Mouse (Mus musculus) myocyte (in vitro differentiated cells): ENCODE results near the gene Gm20696. TPM values are rescaled to one million over a fixed set of nuclear protein-coding genes. Genes with fewer than 3 reads are reported as not detected.

Source experiments
- H3K27me3 ChIP-seq: one replicate; pipeline ENCODE4 v1.6.1; 2011; ENCODE audit not compliant: control insufficient read depth, insufficient read depth, insufficient read length
- H3K36me3 ChIP-seq: one replicate; pipeline ENCODE4 v1.6.1; 2011; ENCODE audit not compliant: control insufficient read depth, insufficient read depth
- H3K4me2 ChIP-seq: one replicate; pipeline ENCODE4 v1.6.1; 2011; ENCODE audit warnings: low read depth, control low read depth
- H3K4me3 ChIP-seq: one replicate; pipeline ENCODE4 v1.5.1; 2011; ENCODE audit warnings: mild to moderate bottlenecking, control low read depth, moderate library complexity
- H3K79me2 ChIP-seq: one replicate; pipeline ENCODE4 v1.6.1; 2011; ENCODE audit not compliant: control insufficient read depth, insufficient read depth
- H3ac ChIP-seq: one replicate; pipeline ENCODE4 v1.6.1; 2011; ENCODE audit not compliant: control insufficient read depth, insufficient read length
- CEBPB ChIP-seq: IDR thresholded peaks from 2 replicates; pipeline ENCODE4 v1.6.1; 2011; ENCODE audit warnings: mild to moderate bottlenecking, moderate library complexity; ENCODE audit not compliant: poor library complexity, insufficient read depth, severe bottlenecking
- E2F4 ChIP-seq: IDR thresholded peaks from one replicate; pipeline ENCODE4 v1.6.1; 2011; ENCODE audit warnings: mild to moderate bottlenecking, control low read depth, moderate library complexity; ENCODE audit not compliant: insufficient read depth
- MAX ChIP-seq: IDR thresholded peaks from one replicate; pipeline ENCODE4 v1.6.1; 2011; ENCODE audit warnings: low read depth, mild to moderate bottlenecking, control low read depth
- MYOD1 ChIP-seq, 3 experiments: IDR thresholded peaks; one replicate each; pipeline ENCODE4 v1.6.1; 2011; ENCODE audit warnings: control low read depth in 2 of 3, low read depth in 2 of 3, mild to moderate bottlenecking in 2 of 3, moderate library complexity in 1 of 3; ENCODE audit not compliant: insufficient read length in 2 of 3, control insufficient read depth in 1 of 3
- MYOG ChIP-seq, 3 experiments: IDR thresholded peaks; one replicate each; pipeline ENCODE4 v1.6.1; 2011; ENCODE audit warnings: control low read depth in 2 of 3, low read depth in 2 of 3, mild to moderate bottlenecking in 2 of 3; ENCODE audit not compliant: insufficient read length in 2 of 3, control insufficient read depth in 1 of 3, insufficient read depth in 1 of 3
- POLR2A ChIP-seq: IDR thresholded peaks from one replicate; pipeline ENCODE4 v1.6.1; 2011; ENCODE audit warnings: low read depth, mild to moderate bottlenecking, control low read depth, moderate library complexity; ENCODE audit not compliant: insufficient read length
- POLR2AphosphoS2 ChIP-seq: IDR thresholded peaks from one replicate; pipeline ENCODE4 v1.6.1; 2011; ENCODE audit warnings: low read depth, control low read depth; ENCODE audit not compliant: insufficient read length
- REST ChIP-seq: IDR thresholded peaks from one replicate; pipeline ENCODE4 v1.6.1; 2011; ENCODE audit warnings: mild to moderate bottlenecking, control low read depth, moderate library complexity; ENCODE audit not compliant: insufficient read depth, insufficient read length
- SRF ChIP-seq: IDR thresholded peaks from one replicate; pipeline ENCODE4 v1.6.1; 2011; ENCODE audit warnings: low read depth; ENCODE audit not compliant: control insufficient read depth, insufficient read length
- TCF12 ChIP-seq: IDR thresholded peaks from one replicate; pipeline ENCODE4 v1.6.1; 2011; ENCODE audit warnings: mild to moderate bottlenecking, control low read depth; ENCODE audit not compliant: poor library complexity, insufficient read depth, severe bottlenecking
- TCF3 ChIP-seq: IDR thresholded peaks from one replicate; pipeline ENCODE4 v1.6.1; 2011; ENCODE audit warnings: low read depth, control low read depth; ENCODE audit not compliant: insufficient read length
- USF1 ChIP-seq: IDR thresholded peaks from one replicate; pipeline ENCODE4 v1.6.1; 2011; ENCODE audit warnings: low read depth, mild to moderate bottlenecking, control low read depth, moderate library complexity
- polyA plus RNA-seq: library from polyadenylated mRNA; unstranded; fragments of >200 nt; fragmentation: generic; extraction: Trizol; gene quantifications from one replicate; pipeline ENCODE4 v1.2.1, GENCODE M21; 2012; ENCODE audit warnings: missing spikeins

The Gm20696 gene
- polyA plus RNA-seq, 1 experiment: 0.13 TPM

DNA sequence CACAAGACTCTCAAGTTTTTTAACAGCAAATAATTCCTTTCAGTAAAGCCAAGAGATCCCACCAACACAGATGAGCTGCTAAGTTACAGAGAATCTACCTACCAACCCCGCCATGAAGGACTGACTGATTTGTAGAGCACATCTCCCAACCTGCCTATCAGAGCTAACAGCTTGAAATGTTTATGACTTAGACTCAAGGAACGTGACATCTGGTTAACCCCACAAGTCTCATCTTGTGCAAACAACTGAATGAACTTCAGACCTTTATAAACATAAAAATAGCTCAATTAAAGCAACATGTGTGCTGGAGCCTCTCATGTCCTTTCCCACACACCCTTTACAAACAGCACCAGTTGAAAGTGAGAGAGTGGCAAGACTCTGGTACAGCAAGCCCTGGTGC, 338.0 kb downstream of the Gm20696 start:
- Histone ChIP-seq H3K4me2 (peak overlapping the region; percentile 67), H3K27me3 (no peaks in the 10 kb centered on the region), H3K36me3 (no peaks in the 10 kb centered on the region), H3K4me3 (no peak overlapping the region), H3K79me2 (no peaks in the 10 kb centered on the region), H3ac (no peak overlapping the region)
- TF ChIP-seq USF1 (no peak), POLR2AphosphoS2 (no peak), CEBPB (no peak), SRF (no peak), MAX (no peak), POLR2A (no peak)

DNA sequence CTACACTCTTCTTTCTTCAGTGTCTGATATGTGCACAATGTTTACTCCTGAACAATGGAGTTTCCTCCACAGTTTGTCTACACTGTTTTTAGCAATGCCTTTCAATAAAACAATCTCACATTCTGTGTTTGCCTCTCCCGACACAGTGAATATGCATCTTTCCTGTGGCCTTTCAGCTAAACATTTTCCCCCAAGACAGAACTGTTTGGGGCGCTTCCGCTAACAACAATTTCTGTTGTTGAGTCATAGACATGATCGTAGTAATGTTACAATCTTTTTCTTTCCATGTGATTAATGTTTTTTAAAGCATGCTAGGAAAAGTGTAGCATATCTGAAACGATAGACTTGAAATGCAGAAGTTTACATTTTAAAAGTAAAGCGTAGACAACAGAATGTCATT, 338.5 kb downstream of the Gm20696 start:
- Histone ChIP-seq H3ac (no peak overlapping the region), H3K27me3 (no peaks in the 10 kb centered on the region), H3K79me2 (no peaks in the 10 kb centered on the region), H3K36me3 (no peaks in the 10 kb centered on the region), H3K4me3 (no peak overlapping the region), H3K4me2 (peak overlapping the region; percentile 67)
- no peak for TF ChIP-seq MYOD1 (IDR thresholded peaks at IDR 0.05; ENCODE audit: control insufficient read depth in 1 of 3, insufficient read length in 2 of 3, low read depth in 2 of 3)
- no peak for TF ChIP-seq POLR2A
- no peak for TF ChIP-seq MYOG (IDR thresholded peaks at IDR 0.05; ENCODE audit: control insufficient read depth in 1 of 3, insufficient read depth in 1 of 3, insufficient read length in 2 of 3, low read depth in 2 of 3)
- no peak for TF ChIP-seq MAX
- no peak for TF ChIP-seq POLR2AphosphoS2
- no peak for TF ChIP-seq TCF3
- no peak for TF ChIP-seq REST
- no peak for TF ChIP-seq USF1
- TF ChIP-seq CEBPB: no peak
- TF ChIP-seq SRF: no peak
- no peak for TF ChIP-seq E2F4
- no peak for TF ChIP-seq TCF12

DNA sequence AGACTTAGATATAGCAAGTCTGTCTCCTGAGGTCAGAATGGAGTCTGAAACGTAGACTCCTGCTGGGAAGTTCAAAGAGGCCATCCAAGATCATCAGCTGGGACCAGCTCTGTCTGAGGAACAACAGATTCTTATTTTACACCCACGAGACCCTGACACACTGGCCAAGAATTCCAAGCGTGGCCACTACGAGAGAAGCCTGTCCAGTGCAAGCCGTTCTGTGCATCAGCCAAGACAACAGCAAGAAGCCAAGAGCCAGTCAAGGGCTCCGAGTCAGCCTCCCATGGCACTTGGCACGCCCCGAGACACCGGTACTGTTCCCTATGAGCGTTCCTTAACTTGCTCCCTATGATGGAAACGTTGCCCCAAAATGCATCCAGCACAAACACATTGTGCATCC, 338.9 kb downstream of the Gm20696 start:
- Histone ChIP-seq H3K79me2 (no peaks in the 10 kb centered on the region), H3K4me2 (peak overlapping the region; percentile 67), H3K27me3 (no peaks in the 10 kb centered on the region), H3ac (no peak overlapping the region), H3K36me3 (no peaks in the 10 kb centered on the region), H3K4me3 (no peak overlapping the region)
- TF ChIP-seq REST (no peak), USF1 (no peak), SRF (peak; percentile 8), POLR2A (peak; percentile 21), E2F4 (no peak), TCF3 (no peak), CEBPB (no peak), MYOD1 (IDR thresholded peaks at IDR 0.05; ENCODE audit: control insufficient read depth in 1 of 3, insufficient read length in 2 of 3, low read depth in 2 of 3) (peak in 2 of 3 experiments; percentile 13 to 35), TCF12 (no peak), POLR2AphosphoS2 (no peak), MAX (no peak), MYOG (IDR thresholded peaks at IDR 0.05; ENCODE audit: control insufficient read depth in 1 of 3, insufficient read depth in 1 of 3, insufficient read length in 2 of 3, low read depth in 2 of 3) (peak in 1 of 3 experiments; percentile 35)

DNA sequence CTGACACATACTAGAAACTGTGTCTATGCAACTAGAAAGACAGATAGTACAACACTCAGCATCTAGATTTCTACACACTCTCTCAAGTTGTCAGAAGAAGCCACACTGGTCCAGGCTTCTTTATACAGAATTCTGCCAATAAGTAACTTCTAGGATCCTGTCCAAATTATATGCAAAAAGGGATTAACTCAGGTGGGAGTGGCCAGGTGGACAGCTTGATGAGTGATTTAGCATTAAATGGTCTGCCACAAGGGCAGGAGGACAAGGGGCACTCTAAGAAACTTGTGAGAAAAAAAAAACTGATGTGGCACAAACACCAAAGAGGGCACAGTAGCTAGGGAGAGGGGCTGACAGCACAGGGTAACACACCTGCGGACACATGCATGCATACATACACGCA, 340.7 kb downstream of the Gm20696 start:
- TF ChIP-seq REST: no peak
- TF ChIP-seq MYOG (IDR thresholded peaks at IDR 0.05; ENCODE audit: control insufficient read depth in 1 of 3, insufficient read depth in 1 of 3, insufficient read length in 2 of 3, low read depth in 2 of 3): no peak
- no peak for TF ChIP-seq USF1
- TF ChIP-seq MAX: no peak
- no peak for TF ChIP-seq MYOD1 (IDR thresholded peaks at IDR 0.05; ENCODE audit: control insufficient read depth in 1 of 3, insufficient read length in 2 of 3, low read depth in 2 of 3)
- TF ChIP-seq POLR2A: no peak
- TF ChIP-seq TCF12: no peak
- TF ChIP-seq SRF: no peak
- no peak for TF ChIP-seq E2F4
- no peak for TF ChIP-seq CEBPB
- no peak for TF ChIP-seq POLR2AphosphoS2
- TF ChIP-seq TCF3: no peak
- no peak overlapping the region for H3ac ChIP-seq

DNA sequence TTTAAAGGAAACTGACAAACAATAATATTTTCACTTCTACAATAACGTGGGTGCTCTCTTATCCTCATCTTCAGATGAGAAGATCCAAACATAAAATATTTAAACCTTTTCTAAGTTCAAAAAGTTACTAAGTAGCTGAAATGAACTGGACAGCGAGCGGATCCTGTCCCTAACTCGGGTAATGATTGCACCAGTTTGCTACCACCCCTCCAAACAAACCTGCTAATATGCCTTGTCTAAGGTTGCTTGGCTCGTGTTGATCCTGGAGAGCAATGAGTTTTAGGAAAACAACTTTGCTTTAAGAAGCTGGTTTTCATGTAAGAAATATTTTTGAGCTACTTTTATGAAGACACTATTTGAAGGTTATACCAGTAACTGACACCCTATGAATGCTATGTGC, 341.1 kb downstream of the Gm20696 start:
- H3K4me2 ChIP-seq: no peak overlapping the region
- H3K27me3 ChIP-seq: no peaks in the 10 kb centered on the region
- no peak overlapping the region for H3K4me3 ChIP-seq
- no peaks in the 10 kb centered on the region for H3K36me3 ChIP-seq
- H3K79me2 ChIP-seq: no peaks in the 10 kb centered on the region
- TF ChIP-seq CEBPB (no peak), SRF (no peak), E2F4 (no peak), MAX (no peak), TCF3 (no peak), REST (no peak), POLR2AphosphoS2 (no peak)
- no peak overlapping the region for H3ac ChIP-seq

More for the DNA sequence above, 340.7 kb downstream of the Gm20696 start:
- Histone ChIP-seq H3K4me2 (no peak overlapping the region), H3K79me2 (no peaks in the 10 kb centered on the region), H3K27me3 (no peaks in the 10 kb centered on the region), H3K36me3 (no peaks in the 10 kb centered on the region), H3K4me3 (no peak overlapping the region)
